Mouse (Mus musculus) skeletal muscle tissue, adult 2 months (tissue): Measurements from ENCODE around the gene Cblb.
A peak's percentile ranks its signal among the peaks of the same experiment; 100 is the strongest.

Source experiments
- DNase-seq: peaks from one replicate; pipeline ENCODE4 v3.0.0-alpha.2; 2012; ENCODE audit warnings: low read depth, low spot score

The Cblb gene

DNA sequence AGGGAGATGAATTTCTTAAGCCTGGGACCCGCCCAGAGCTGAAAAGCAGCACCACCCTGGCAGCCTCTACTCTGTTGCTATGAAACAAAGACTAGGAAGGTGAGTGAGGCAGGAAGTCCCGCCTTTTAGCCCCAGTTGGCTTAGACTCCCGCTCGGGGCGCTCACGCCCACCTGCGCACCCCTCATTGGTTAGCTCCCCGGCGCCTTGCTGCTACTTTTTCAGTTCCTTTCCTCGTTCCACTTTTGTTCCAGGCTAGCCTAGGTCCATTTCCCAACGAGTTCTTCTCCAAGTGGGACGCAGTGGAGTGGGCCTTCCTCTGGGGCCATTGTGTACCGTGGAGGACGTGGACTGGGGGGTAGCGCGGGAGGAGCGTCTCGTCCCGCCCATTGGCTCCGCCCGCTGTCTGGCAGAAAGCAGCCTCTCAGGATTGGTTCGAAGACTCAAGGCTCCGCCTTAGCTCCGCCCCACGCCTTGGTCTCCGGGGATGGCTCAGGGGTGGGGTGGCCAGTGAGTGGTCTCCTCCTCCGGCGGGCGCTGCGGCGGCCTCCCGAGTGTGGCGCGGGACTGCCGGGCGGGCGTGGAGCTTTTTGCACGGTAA, at the start of gene Cblb:
Gene Cblb, plus strand, starts transcription at position 135 of the 599 bp plus-strand sequence.
- DNase-seq = peak; percentile 96

DNA sequence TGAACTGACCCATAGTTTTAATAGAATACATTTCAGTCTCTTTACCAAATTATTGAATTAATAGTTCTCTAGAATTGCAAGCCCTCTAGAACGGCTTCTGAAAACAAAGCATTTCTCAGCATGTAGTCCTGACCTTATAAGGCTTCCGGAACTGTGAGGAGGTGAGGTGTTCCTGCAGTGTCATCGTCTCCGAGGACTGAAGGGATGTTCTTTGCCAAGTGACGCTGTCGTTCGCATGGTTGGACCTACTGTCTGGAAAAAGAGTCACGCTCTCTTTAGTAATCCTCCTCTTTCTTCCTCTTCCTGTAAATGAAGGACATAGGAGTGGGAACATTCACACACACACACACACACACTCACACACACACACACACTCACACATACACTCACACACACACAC, 45.6 kb upstream of the Cblb start:
- peak; percentile 43 for DNase-seq

DNA sequence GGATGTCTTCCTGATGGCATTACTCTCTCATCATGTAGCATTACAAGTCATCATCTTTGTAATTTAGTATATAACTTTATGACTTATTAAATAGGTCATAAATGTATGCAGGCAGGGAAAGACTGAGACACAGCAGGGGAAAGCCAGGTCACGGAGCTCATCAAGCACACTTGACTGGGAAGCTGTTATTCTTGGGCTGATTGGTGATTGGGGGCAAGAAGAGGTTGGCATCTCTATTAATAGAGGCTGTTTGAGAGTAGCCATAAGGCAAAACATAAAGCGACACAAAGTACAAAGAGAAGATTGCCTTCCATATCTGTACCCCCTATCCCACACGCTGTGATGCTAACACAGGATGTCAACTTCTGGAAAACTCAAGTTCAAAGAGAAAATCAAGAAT, 44.8 kb upstream of the Cblb start:
- no peak for DNase-seq

DNA sequence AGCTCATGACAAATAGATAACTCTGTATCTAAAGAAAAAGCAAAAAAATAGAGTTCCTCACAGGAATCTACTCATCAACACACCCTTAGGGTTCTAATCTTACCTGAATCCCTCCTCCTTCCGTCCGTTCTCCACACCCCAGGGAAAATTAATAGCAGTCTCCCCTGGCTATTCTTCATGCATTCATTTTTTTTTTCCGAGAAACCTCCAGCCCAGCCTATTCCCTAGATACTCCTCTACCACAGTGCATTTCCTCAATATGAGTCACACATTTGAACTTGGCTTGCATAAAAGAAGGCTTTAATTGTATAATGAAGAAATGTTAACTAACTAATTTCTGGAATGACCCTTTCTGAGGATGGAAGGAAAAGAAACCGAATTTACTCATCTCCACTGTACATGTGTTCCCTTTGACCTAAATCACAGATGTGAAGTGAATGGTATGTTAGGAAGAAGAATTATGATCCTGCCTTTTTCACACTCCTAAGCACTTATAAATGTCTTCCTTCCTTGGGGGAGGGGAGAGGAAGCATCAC, 43.9 kb upstream of the Cblb start:
- DNase-seq = no peak

DNA sequence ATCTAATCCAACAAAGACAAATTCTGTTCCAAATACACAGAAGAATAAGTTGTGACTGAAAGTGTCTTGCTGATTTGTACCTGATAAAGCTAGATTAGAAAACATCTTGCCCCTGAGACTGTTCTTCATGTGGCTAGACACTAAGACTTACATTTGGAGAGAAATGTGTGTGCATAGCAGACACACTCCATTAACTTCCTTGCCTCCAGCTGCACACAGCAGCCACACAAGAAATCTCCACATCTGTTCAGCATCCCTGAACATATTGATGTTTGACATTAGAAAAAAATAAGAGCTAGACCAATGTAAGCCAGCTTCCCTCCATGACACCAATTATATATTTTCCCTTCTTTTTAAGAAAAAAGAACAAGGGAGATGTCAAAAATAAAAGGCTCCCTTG, 43.0 kb upstream of the Cblb start:
- no peak for DNase-seq

DNA sequence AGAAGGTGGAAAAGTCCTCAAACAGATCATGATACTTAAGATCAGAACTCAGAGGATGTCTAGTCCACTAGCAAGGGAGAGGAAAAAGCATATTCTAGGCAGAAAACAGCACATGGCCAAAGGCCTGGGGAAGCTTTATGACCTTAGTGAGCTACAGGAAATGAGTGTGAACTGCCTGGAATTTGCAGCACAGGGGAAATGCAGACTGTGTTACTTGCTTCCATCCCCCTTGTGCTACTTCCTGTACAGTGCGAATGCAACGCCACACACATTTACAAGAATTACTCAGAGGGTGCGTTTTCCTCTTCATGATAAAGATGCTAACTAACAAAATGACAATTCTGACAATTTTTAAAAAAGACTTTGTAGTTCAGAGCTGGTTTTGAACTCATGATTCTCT, 41.8 kb upstream of the Cblb start:
- DNase-seq = no peak

DNA sequence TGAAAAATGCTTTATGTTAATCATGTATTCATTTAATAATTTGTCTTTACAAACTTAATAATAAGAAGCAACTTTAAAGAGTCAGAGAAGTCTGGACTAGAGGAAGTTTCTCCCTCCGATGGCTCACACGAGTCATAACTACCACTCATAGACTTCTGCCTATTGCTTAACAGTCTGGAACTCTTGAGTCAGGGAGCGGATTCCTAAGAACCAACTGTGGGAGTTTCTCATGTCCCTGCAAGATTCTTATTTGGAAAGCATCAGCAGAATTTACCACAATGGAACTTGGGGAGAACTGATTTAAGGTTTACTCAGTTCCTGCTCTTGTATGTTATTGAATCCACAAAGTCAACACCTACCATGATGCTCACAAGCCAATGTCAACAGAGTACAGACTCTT, 31.0 kb upstream of the Cblb start:
- DNase-seq = no peak

DNA sequence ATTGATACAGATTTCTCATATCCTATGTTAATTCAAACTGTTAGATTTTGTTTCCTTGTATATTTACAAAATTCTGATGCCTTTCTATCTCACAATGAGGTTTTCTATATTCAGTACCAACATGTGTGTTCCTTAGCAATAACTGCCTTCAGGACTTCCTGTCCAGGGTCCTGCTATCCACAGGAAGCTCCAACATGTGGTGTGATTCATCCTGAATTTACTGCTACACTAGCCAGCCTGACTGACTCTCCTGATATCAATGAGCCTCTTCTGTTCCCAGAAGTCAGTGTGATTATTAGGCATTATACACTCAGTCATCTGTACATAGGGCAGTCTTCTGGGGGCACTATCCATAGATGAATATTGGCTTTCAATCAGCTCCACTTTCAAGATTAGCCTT, 30.2 kb upstream of the Cblb start:
- no peak for DNase-seq

DNA sequence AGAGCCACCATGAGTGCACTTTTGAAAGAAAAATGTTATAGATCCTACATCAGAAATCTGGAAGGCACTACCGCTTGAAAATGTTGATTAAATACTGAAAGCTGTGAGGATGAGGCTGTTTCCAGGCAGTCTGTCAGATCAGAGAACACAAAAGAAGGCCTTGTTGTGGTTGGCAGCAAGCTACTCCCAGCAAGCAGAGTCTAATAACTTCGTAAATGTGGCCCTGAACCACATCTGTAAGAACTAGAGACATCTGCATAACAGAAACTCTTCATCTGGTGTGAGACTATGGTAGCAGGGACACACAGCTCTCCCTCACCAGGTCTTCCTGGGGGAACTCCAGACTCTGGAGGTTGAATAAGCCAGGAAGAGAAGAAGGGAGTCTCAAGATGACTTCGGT, 24.0 kb upstream of the Cblb start:
- no peak for DNase-seq

DNA sequence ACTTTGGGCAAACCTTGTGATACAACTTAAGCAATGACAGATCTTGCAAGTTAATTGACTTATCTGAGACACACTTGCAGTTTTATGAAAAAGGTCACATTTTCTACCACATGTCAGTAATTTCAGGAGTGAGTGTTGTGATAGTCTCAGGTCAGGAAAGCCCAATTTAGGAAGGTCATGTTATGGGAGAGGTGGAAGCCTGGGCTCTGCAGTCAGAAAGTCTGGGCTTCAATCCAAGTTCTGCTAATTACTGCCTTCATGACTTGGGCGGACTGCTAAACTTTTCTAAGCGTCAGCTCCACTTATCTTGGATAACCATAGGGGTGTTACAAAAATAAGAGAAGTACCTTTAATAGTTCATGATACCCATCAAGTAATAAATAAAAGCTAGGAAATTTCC, 22.6 kb upstream of the Cblb start:
- DNase-seq = no peak

DNA sequence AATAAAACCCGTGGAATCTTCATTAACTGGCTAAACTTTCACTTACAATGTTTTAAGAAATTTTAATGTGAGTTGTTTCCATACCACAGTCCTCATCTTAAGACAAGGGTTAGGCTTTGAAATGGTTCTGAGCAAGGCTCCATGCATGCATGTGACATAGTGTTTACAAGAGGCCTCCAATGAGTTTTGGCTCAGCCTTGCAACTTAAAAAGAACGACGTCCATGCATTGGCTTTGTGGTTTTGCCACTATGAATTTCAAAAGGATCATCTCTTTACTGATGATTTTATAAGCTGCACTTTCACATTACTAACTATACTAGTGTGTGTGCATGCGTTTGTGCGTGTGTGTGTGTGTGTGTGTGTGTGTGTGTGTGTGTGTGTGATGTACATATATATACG, 21.6 kb upstream of the Cblb start:
- DNase-seq = no peak

DNA sequence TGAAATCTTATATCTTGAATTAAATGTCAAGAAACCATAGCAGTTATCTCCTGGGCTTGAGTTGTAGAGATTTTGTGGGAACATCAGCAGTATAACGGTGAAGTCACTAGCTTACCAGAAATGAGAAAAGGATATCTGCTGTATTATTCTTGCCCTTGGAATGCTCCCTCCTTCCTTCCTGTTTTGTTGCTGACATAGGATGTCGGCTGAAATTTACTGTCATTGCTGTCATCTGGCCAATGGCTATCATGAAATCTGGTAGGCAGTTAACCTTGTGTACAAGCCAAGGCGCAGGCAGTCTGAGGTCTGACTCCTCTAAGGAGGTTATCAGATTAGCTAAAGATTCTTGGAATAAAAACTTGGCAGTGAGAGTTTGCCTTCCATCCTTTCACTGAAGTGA, 18.0 kb upstream of the Cblb start:
- DNase-seq = peak; percentile 13

DNA sequence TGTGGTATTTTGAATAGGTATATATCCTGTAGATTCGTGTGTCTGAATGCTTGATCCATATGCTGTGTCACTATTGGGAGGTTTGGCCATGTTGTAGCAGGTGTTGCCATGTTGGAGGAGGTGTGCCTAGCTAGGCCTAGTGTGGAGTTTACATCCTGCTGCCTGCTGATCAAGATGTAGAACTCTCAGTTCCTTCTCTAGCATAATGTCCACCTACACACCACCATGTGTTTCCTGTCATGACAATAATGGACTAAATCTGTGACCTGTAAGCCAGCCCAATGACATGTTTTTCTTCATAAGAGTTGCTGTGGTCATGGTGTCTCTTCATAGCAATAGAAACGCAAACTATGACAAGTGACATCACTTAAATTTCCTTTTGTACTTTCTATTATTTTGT, 17.2 kb upstream of the Cblb start:
- no peak for DNase-seq

DNA sequence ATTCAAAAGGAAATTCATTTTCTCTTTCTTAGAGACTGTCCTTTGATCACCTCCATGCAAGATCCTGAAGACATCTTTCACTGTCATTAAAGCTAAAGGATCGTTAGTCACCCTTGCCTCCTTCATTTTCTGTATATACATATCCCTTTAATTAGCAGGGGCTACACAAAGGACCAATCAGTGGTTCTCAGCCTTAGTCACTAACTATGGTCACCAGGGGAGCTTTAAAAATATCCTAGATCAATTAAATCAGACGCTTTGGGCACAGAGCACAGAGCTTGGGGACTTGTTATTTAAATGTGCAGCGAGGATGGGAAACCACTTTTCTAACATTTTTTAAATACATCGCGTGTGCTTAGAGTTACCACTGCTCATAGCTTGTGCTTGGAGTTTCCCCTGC, 7.6 kb upstream of the Cblb start:
- no peak for DNase-seq

DNA sequence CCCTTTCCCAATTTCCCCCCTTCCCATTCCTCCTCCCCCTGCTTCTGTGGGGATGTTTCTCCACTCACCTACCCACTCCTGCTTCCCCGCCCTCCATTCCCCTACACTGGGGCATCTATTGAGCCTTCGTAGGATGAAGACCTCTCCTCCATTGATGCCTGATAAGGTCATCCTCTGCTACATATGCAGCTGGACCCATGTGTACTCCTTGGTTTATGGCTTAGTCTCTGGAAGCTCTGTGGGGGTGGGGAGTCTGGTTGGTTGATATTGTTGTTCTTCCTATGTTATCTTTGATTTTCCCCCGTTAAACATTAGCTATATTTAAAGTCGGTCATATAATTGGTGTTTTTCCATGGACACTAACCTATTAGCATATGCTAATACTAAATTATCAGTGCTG, 3.7 kb upstream of the Cblb start:
- DNase-seq = no peak

DNA sequence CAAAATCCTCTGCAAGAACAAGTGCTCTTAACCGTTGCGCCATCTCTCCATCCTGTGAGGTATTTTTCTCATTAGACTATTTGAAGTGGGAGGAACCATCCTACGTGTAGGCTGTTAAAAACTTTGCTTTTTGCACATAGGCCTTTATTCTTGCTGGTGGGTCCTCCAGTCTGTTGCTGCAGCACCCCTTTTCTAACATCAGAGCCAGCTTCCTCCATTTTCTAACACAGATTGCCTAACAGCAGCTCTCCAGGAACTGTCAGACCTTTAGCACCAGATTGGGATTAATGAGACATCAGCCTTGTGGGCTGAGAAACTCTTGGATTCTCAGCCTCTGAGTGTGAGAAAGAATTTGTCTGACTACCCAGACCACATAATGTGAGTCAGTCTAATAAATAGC, 2.0 kb upstream of the Cblb start:
- no peak for DNase-seq

DNA sequence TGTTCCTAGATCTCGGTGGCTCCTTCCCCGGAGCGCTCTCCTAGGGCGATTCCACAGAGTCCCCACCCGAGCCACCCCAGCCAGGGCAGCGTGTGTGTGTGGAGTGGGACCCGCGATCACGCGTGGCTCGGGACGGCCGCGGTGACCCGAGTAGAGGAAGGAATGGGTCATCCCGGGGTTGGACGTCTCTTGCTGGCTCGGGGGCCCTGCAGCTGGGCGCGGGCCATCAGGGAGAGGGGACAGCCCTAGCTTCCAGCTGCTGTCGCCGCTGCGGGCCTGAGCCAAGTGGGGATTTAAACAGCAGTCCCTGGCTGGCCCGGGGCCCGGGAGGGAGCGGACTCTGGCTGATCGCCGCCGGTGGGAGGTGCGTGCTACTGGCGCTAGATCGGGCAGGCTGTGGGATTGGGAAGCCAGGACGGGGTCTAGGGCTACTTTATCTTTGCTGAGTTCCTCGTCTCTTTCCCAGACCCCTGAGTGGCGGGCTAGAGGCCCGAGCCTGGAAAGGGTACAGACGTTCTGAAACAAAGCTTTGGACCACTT, 757 bp downstream of the Cblb start:
- peak; percentile 84 for DNase-seq

DNA sequence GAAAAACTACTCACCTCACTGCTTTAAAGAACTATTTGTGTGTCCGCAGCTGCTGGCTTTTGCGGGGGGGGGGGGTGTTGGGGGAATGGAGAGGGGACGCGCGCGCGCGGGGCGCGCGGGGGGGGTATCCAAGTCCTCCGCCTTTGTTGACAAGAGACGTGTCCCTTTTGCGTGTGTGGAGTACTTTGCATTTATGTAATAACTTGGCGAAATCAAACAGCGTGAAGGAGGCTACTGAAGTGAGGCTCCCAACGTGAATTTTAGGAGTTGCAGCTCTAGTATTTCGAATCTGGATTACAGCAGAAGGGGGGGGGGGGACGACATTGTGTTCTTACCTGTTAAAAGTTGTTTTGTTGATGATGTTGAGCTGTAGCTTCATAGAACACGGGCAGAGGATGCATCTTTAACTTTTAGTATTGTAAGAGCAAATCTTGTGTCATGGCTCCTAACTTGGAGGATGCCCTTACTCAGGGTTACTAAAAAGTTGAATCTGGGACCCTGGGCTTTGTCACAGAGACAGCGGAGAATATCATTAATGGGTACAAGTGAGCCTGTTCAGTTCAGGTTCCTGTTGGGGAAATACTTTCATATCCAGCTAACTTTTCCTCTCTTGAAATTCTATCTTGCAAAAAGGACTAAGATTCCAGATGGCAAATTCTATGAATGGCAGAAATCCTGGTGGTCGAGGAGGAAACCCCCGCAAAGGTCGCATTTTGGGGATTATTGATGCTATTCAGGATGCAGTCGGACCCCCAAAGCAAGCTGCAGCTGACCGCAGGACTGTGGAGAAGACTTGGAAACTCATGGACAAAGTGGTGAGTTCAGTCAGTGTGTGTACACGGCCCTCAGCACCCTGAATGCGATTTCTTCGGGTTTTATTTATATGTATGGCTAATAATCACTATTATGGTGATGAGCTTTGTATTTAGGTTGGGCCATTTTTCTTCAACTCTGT, 1.6 kb downstream of the Cblb start:
- DNase-seq = no peak

DNA sequence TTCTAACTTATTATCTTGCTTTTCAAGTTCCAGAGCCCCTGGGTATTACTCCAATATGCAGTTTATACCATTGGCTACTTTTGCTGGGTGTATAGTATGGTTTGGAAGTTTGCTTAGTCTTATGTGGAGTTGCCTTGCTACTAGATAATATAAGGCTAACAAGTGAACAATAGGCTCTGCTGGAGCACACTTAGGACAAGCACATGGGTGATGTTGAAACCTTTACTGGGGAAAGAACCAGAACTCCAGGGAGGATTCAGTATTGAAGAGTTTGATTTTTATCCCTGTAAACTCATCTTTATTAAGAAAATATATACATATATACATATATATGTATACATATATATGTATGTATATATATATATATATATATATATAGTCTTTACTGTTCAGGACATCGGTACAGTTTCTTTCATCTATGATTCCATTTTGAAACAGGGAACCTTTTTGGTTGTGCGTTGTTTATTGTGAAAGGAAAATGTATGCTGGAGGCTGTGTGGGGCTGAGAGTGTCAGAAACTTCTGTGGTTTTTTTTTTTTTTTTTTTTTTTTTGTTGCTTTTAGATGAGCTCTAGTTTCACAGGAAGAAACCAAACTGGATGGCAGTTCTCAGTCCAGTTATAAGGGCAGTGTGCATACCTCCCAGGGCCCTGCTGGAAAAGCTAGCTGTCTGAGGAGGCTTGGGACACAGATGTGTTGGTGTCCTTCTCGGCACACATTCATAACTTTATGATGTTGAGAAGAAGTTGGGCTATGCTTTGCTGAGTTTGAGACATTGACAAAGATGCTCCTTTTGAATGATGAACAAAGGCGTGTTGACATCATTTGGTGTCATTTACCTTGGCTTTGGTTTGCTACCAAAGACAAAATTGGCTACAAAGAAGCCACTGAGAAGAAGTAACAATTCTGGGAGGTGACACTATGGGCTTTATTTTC, 2.6 kb downstream of the Cblb start:
- DNase-seq = no peak

DNA sequence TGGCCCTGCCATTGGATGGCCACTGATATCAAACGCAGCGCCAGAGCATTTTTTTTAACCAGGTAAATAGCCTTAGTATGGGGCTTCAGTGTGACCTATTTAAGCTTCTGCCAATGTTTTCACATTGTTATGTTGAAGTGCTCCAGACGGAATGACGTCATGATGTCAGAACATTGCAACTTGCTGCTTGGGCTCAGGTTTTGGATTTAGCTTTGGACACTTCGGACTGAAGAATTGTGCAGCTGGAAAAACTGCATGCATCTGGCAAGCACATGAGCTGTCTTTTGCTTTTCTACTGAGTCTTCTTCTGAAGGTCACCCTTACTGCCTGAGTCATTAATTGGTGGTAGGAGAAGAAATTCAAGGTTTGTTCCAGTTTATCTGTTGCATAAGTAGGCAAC, 3.3 kb downstream of the Cblb start:
- DNase-seq = no peak

DNA sequence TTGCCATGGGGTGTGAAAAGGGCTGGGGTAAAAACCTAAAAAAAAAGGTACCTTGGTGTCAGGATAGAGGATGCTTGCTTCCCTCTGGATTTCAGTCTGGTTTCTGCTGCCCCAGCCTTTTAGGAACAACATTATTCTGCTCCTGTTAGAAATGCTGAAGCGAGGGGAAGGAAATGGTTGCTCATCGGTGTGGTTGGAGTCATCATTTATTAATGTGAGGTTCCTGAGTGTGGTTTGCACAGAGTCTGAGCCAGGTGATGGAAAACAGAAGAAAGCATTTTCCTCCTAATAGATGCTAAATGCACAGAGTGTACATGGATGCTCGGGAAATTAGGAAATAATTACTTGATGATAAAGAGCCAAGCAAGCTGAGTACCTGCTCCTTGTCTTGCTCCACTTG, 5.3 kb downstream of the Cblb start:
- no peak for DNase-seq

DNA sequence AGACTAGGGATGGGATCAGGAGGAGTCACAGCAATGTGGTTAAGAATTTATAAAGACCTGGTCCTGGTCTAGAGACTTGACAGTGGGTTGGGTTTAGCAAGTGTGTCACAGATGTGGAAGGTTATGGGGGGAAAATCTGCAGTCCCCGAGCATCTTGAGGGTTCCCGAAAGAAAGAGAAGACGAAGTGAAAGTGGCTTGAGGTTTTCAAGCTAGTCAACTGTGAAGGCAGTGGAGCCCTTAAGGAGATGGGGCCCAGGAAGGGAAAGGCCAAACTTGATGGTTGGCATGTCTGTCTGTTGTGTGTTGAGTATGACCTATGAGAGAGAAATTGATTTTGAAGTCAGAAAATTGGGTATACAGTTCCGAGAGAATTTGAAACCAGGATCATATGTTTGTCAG, 7.3 kb downstream of the Cblb start:
- no peak for DNase-seq
